Mouse (Mus musculus) spleen, adult 2 months (tissue): ENCODE measurements at regions not wholly inside any gene's neighbourhood (a gene's known extent, or its start where the extent isn't known, plus 50 kb on each side); places are given as distances from the start of the nearest gene placed in this dataset.

Experiments
- DNase-seq, 2 experiments: peaks; one replicate each; pipeline versions ENCODE4 v3.0.0 to v3.0.0-alpha.2; 2012 to 2021; ENCODE audit warnings: low spot score in 2 of 2, low read depth in 1 of 2
- H3K27ac ChIP-seq: fragments of 200-500 bp; 2 replicates; pipeline ENCODE4 v1.5.1; 2012; ENCODE audit warnings: low read length, inconsistent platforms; ENCODE audit not compliant: insufficient read depth
- H3K27me3 ChIP-seq: fragments of 200-500 bp; 2 replicates; pipeline ENCODE4 v1.6.1; 2012; ENCODE audit warnings: mild to moderate bottlenecking, moderate library complexity, low read length, inconsistent platforms; ENCODE audit not compliant: control insufficient read depth, insufficient read depth
- H3K36me3 ChIP-seq: fragments of 200-500 bp; 2 replicates; pipeline ENCODE4 v1.6.1; 2012; ENCODE audit warnings: mild to moderate bottlenecking, low read length, inconsistent platforms; ENCODE audit not compliant: control insufficient read depth, insufficient read depth
- H3K4me1 ChIP-seq: fragments of 200-500 bp; 2 replicates; pipeline ENCODE4 v1.6.1; 2011; ENCODE audit warnings: inconsistent platforms; ENCODE audit not compliant: control insufficient read depth, insufficient read depth, insufficient read length
- H3K4me3 ChIP-seq: fragments of 200-500 bp; 2 replicates; pipeline ENCODE4 v1.5.1; 2011; ENCODE audit warnings: mild to moderate bottlenecking, inconsistent platforms; ENCODE audit not compliant: insufficient read depth, insufficient read length; ENCODE audit errors: extremely low read depth
- CTCF ChIP-seq: fragments of 200-500 bp; IDR thresholded peaks from 2 replicates; pipeline ENCODE4 v1.5.1; 2011; ENCODE audit warnings: mild to moderate bottlenecking, inconsistent platforms; ENCODE audit not compliant: insufficient read depth, insufficient read length, insufficient replicate concordance; ENCODE audit errors: extremely low read depth
- POLR2A ChIP-seq: fragments of 200-500 bp; IDR thresholded peaks from 2 replicates; pipeline ENCODE4 v1.6.1; 2011; ENCODE audit warnings: low read depth, low read length, inconsistent platforms
- WGBS: fragments of 180-500 bp; shearing (Covaris S2); methylation state at CpG from one replicate; pipeline ENCODE4 v1.1.7; 2018; 5-methylcytosine and 5-hydroxymethylcytosine counted together

- Histone ChIP-seq H3K27me3 (no peaks in the 10 kb centered on the region), H3K36me3 (no peaks in the 10 kb centered on the region), H3K4me3 (no peak overlapping the region), H3K4me1 (no peaks in the 10 kb centered on the region), H3K27ac (no peak overlapping the region)
- no peak for DNase-seq
- WGBS, result 76% methylated on average over 5 of the region's 5 CpGs
- TF ChIP-seq CTCF, result no peak
- TF ChIP-seq POLR2A, result no peak
These were observed 251.9 kb upstream of the Wscd1 start for GRCm38 (mm10) chr11:71497863-71498262.

- H3K4me1 ChIP-seq, result no peaks in the 10 kb centered on the region
- H3K4me3 ChIP-seq, result no peak overlapping the region
- TF ChIP-seq CTCF (no peak), POLR2A (no peak)
- no peaks in the 10 kb centered on the region for H3K36me3 ChIP-seq
- DNase-seq, result no peak
- H3K27me3 ChIP-seq, result no peaks in the 10 kb centered on the region
- WGBS, result 85% methylated on average over 3 of the region's 3 CpGs
- no peak overlapping the region for H3K27ac ChIP-seq
These were observed 251.4 kb upstream of the Wscd1 start for GRCm38 (mm10) chr11:71498299-71498698.

- DNase-seq, result no peak
- Histone ChIP-seq H3K36me3 (no peaks in the 10 kb centered on the region), H3K4me1 (no peaks in the 10 kb centered on the region), H3K27me3 (no peaks in the 10 kb centered on the region), H3K4me3 (no peak overlapping the region), H3K27ac (no peak overlapping the region)
- TF ChIP-seq CTCF (no peak), POLR2A (no peak)
- WGBS, result 73% methylated on average over 3 of the region's 3 CpGs
These were observed 247.6 kb upstream of the Wscd1 start for GRCm38 (mm10) chr11:71502156-71502555.

GRCm38 (mm10) chr11:71512271-71513066 is 237.3 kb upstream of the Wscd1 start:
- no peak overlapping the region for H3K27ac ChIP-seq
- no peaks in the 10 kb centered on the region for H3K36me3 ChIP-seq
- no peaks in the 10 kb centered on the region for H3K27me3 ChIP-seq
- H3K4me1 ChIP-seq, result no peaks in the 10 kb centered on the region
- H3K4me3 ChIP-seq, result no peak overlapping the region
- TF ChIP-seq POLR2A, result no peak
- TF ChIP-seq CTCF, result no peak
- no peak for DNase-seq
- 56% methylated on average over 15 of the region's 15 CpGs for WGBS

GRCm38 (mm10) chr11:71513067-71513350 is 236.7 kb upstream of the Wscd1 start:
- TF ChIP-seq CTCF (no peak), POLR2A (no peak)
- no peak for DNase-seq
- no peaks in the 10 kb centered on the region for H3K4me1 ChIP-seq
- WGBS, result 80% methylated on average over 3 of the region's 3 CpGs
- no peak overlapping the region for H3K27ac ChIP-seq
- H3K4me3 ChIP-seq, result no peak overlapping the region
- H3K27me3 ChIP-seq, result no peaks in the 10 kb centered on the region
- H3K36me3 ChIP-seq, result no peaks in the 10 kb centered on the region

GRCm38 (mm10) chr11:71515264-71515663 is 234.5 kb upstream of the Wscd1 start:
- DNase-seq, result no peak
- Histone ChIP-seq H3K36me3 (no peaks in the 10 kb centered on the region), H3K27me3 (no peaks in the 10 kb centered on the region), H3K4me1 (no peaks in the 10 kb centered on the region), H3K27ac (no peak overlapping the region), H3K4me3 (no peak overlapping the region)
- 28% methylated on average over 6 of the region's 6 CpGs for WGBS
- TF ChIP-seq POLR2A (no peak), CTCF (no peak)

- no peak for TF ChIP-seq POLR2A
- TF ChIP-seq CTCF, result no peak
- DNase-seq, result no peak
- 47% methylated on average over 5 of the region's 5 CpGs for WGBS
- no peaks in the 10 kb centered on the region for H3K4me1 ChIP-seq
- no peak overlapping the region for H3K4me3 ChIP-seq
- no peaks in the 10 kb centered on the region for H3K36me3 ChIP-seq
- H3K27ac ChIP-seq, result no peak overlapping the region
- H3K27me3 ChIP-seq, result no peaks in the 10 kb centered on the region
These were observed 232.3 kb upstream of the Wscd1 start for GRCm38 (mm10) chr11:71517377-71517776.

GRCm38 (mm10) chr11:71527691-71528090 is 222.0 kb upstream of the Wscd1 start:
- WGBS, result 86% methylated on average over 2 of the region's 2 CpGs
- DNase-seq, result no peak

More at GRCm38 (mm10) chr11:71527691-71528090, 222.0 kb upstream of the Wscd1 start:
- Histone ChIP-seq H3K27ac (no peak overlapping the region), H3K27me3 (no peaks in the 10 kb centered on the region), H3K36me3 (no peaks in the 10 kb centered on the region), H3K4me3 (no peak overlapping the region), H3K4me1 (no peaks in the 10 kb centered on the region)
- TF ChIP-seq POLR2A, result no peak
- no peak for TF ChIP-seq CTCF
